Mouse (Mus musculus): ENCODE data around the gene Isg15.
A peak's percentile ranks its signal among the peaks of the same experiment; 100 is the strongest.

Gene Isg15

GRCm38 (mm10) chr4:156200623-156201475 is at the start of gene Isg15:
Gene Isg15 (minus strand): TSS chr4:156200818.
- no peak for DNase-seq

- no peak for DNase-seq
These were observed 48.9 kb upstream of the Isg15 start for GRCm38 (mm10) chr4:156249567-156249966.

GRCm38 (mm10) chr4:156236651-156237447 is 36.2 kb upstream of the Isg15 start:
- no peak for DNase-seq

- peak; percentile 88 for DNase-seq
These were observed 35.4 kb upstream of the Isg15 start, which contains the start of gene Noc2l for GRCm38 (mm10) chr4:156235808-156236533. Gene Noc2l (plus strand): TSS chr4:156236010.

- no peak for DNase-seq
These were observed 34.7 kb upstream of the Isg15 start for GRCm38 (mm10) chr4:156235360-156235770.

GRCm38 (mm10) chr4:156234701-156235213 is 34.1 kb upstream of the Isg15 start, which contains the start of gene Plekhn1:
Gene Plekhn1 (minus strand): TSS chr4:156234857.
- DNase-seq: peak; percentile 79

GRCm38 (mm10) chr4:156234021-156234501 is 33.4 kb upstream of the Isg15 start:
- no peak for DNase-seq

- DNase-seq: no peak
These were observed 27.9 kb upstream of the Isg15 start for GRCm38 (mm10) chr4:156228393-156229024.

- DNase-seq: no peak
These were observed 27.3 kb upstream of the Isg15 start for GRCm38 (mm10) chr4:156227752-156228392.

- no peak for DNase-seq
These were observed 23.7 kb upstream of the Isg15 start for GRCm38 (mm10) chr4:156224276-156224675.

GRCm38 (mm10) chr4:156219936-156220335 is 19.3 kb upstream of the Isg15 start:
- DNase-seq: no peak

- DNase-seq: no peak
These were observed 17.2 kb upstream of the Isg15 start for GRCm38 (mm10) chr4:156217838-156218237.

GRCm38 (mm10) chr4:156217022-156217669 is 16.5 kb upstream of the Isg15 start:
- no peak for DNase-seq

GRCm38 (mm10) chr4:156216196-156216595 is 15.6 kb upstream of the Isg15 start:
- DNase-seq: no peak

- DNase-seq: no peak
These were observed 15.0 kb upstream of the Isg15 start, which contains the start of gene Perm1 for GRCm38 (mm10) chr4:156215649-156216048. Gene Perm1 (plus strand): TSS chr4:156215868.

- DNase-seq: no peak
These were observed 12.5 kb upstream of the Isg15 start for GRCm38 (mm10) chr4:156213134-156213533.

- no peak for DNase-seq
These were observed 9.5 kb upstream of the Isg15 start for GRCm38 (mm10) chr4:156209963-156210635.

GRCm38 (mm10) chr4:156208872-156209271 is 8.3 kb upstream of the Isg15 start:
- no peak for DNase-seq

GRCm38 (mm10) chr4:156203413-156204131 is 3.0 kb upstream of the Isg15 start:
- DNase-seq: no peak

GRCm38 (mm10) chr4:156203001-156203412 is 2.4 kb upstream of the Isg15 start, which contains the start of gene AW011738:
Gene AW011738 (plus strand): TSS chr4:156203304.
- DNase-seq: peak; percentile 61

Measured in right cerebral cortex, postnatal 4 days (tissue).